Mouse (Mus musculus) heart, adult 2 months (tissue): Measurements from ENCODE around the gene Pip4k2c.

Experiments
- CTCF ChIP-seq: fragments of 200-600 bp; IDR thresholded peaks from 2 replicates; pipeline ENCODE4 v1.8.1; 2022; ENCODE audit warnings: antibody characterized with exemption, mild to moderate bottlenecking, moderate library complexity
- POLR2A ChIP-seq: fragments of 200-500 bp; IDR thresholded peaks from 2 replicates; pipeline ENCODE4 v1.6.1; 2011; ENCODE audit warnings: mild to moderate bottlenecking, low read depth, low read length, control low read depth; ENCODE audit not compliant: insufficient read depth

DNA sequence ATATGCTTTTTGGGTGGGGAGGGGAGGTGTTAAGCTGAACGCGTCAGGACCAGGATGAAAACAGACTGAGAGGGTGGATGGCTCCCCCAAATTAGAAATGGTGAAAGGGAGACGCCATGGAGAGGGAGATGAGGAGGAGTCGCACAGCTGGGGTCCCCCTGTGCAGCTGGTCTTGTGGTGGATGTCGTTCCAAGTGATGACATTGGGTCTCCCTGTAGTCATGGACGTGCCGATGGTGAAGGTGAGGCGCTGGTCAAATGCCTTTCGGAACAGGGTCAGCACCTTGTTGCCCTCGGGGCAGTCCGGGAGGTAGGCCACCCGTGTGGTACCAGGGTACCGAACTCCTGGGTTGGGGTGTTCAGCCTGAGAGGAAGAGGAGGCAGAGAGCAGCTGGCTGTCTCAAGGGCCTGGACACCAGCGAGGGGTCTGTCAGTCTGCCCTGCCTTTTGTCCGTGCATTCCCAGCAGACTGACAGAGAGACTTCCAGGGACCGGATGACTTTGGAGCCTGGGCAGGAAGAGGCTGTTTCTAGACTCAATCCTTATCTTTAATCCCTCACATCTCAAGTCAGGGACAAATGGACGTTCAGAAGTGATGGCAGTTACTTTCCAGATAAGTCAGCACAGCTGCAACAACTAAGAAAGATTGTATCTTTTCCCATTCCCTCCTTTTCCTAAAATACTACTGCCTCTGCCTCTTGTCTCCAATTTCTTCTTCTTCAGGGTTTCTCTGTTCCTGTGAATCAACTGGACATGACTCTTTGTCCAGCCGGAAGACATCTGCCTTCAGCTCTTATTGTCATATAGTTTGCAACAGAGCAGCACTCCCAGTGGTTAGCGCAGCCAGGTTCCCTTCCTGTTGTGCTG is 20.0 kb downstream of the Pip4k2c start:
- TF ChIP-seq CTCF (no peak), POLR2A (no peak)
